Mouse (Mus musculus) lung, adult 2 months (tissue): ENCODE results near the gene Gpcpd1.

Source experiments
- CTCF ChIP-seq: fragments of 200-500 bp; IDR thresholded peaks from 2 replicates; pipeline ENCODE4 v1.5.1; 2011; ENCODE audit warnings: mild to moderate bottlenecking, low read length, control low read depth; ENCODE audit not compliant: insufficient read depth
- POLR2A ChIP-seq: fragments of 200-500 bp; IDR thresholded peaks from 2 replicates; pipeline ENCODE4 v1.6.1; 2011; ENCODE audit warnings: low read depth, mild to moderate bottlenecking, control low read depth, low read length, borderline replicate concordance; ENCODE audit errors: extremely low read depth

- TF ChIP-seq CTCF (no peak), POLR2A (no peak)
These were observed 49.0 kb upstream of the Gpcpd1 start for GRCm38 (mm10) chr2:132636534-132636933.
